Mouse (Mus musculus): ENCODE results near the gene Chchd6.
A peak's percentile ranks its signal among the peaks of the same experiment; 100 is the strongest.

The Chchd6 gene

DNA sequence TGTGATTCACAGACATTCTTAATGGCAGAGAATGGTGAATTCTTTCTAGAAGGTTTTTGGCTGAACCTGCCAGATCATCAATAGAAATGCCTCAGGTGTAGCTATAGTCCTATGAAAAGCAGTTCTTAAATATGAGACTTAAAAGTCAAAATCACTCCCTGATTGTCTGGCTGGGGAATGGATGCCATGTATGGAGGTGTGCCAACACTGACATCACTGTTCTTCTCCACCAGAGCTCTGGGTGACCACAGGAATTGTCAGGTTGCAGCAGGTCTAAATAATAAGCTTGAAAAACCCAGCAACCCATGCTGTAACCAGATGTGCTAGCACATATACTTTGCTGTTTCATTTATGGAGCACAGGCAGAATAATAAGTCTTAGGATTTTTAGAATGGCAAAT lies 87.2 kb downstream of the Chchd6 start:
- no peak for DNase-seq

DNA sequence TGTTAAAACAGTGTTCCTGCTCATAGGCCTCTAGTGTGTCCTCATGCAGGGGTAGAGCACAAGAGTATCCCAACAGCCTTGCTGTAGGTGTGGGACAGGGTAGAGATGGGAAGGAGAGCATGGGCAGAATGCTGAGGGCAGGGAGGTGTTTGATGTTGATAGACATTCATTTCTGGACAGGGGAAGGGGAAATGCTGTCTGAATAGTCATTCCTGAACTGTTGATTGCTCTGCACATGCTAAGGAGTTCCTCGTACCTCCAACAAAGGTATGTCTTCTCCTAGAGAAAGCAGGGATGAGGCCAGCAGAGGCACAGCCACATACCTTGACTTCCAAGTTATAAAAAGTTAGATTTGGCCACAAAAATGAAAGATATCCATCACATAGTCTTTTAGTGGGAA lies 95.5 kb downstream of the Chchd6 start:
- DNase-seq: no peak

DNA sequence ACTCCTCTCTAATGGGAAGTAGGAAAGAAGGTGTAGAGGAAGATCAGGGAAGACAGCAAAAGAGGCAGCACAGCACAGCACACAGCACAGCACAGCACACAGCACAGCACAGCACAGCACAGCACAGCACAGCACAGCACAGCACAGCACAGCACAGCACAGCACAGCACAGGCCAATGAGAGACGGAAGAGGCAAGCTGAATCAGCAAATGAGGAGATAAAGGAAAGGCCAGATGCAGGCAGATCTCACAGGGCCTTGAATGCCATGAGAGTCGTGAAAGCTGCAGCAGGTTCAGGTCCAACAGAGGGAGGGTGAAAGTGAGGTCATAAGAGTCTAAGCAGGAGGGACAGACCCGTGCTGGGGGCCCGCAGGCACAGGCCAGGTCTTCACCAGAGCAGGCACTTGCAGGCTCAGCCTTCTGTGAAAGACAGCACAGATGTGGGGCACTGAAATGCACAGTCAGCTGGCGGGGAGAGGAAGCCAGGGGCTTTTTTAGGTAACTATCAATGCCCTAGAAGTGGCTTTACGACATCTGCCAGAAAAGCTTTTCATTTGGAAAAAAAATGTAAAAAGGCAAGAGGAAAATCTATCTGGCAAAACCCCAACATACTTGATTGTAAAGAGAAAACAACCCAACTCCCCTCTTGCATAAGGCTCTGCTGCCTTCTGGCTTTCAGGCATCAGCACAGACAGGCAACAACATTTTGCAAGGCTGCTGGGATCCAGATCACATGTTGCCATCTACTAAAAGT lies 96.5 kb downstream of the Chchd6 start:
- DNase-seq: no peak

DNA sequence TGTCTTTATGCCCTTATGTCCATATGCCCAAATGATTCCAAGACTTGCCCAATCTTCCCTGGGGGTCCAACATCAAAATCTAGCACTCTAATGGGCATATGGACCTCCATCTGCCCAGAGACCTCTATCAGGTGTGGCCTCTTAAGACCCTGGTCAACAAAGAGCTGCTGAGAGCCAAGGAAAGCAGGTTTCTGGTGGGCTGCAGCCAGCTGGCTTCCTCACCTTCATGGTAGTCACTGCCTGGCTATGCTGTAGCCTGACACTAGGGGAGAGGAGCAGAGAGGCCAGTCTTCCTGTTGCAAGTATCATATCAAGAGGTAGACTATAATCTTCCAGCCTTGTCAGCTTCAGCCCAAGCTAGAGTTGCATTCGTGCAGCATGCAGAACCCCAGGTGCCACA lies 98.5 kb downstream of the Chchd6 start:
- DNase-seq: no peak

DNA sequence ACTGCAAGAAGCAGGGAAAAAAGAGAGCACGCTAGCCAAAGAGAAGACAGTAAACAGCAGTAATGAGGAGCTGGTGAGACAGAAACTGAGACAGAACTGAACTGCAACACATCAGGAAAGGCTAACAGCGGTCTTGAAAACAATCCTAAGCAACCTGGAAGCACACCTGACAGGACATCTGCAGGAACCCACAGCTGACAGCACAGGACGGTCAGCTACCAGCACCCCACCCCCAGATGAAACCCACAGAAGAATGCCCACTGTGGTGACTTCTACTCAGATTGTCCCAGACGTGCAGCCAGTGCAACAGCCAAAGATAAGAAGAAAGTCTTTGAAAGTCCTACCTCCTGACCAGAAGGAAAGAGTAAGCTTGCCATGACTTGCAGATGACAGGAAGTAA lies 103.1 kb downstream of the Chchd6 start:
- DNase-seq: no peak

GRCm38 (mm10) chr6:89490369-89490768 lies 105.1 kb downstream of the Chchd6 start:
- no peak for DNase-seq

DNA sequence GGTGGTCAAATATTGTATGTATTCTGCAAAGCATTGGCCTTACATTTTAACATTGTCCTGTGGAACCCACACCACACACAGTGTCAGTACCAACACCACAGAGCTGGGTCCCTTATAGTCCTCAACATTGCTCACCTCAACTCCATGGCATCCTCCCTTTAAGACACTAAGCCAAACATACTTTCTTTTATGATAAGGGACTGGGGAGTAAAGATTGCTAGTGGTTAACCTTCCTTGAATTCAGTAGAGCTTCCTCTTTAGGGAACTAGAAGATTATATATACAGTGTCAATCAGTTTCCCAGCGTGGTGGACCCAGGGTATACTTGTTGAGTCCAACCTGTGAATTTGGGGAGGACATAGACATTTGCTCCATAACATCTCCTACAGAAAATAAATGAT lies 105.9 kb downstream of the Chchd6 start:
- no peak for DNase-seq

- no peak for DNase-seq
Observed at GRCm38 (mm10) chr6:89486055-89486454, 109.4 kb downstream of the Chchd6 start.

DNA sequence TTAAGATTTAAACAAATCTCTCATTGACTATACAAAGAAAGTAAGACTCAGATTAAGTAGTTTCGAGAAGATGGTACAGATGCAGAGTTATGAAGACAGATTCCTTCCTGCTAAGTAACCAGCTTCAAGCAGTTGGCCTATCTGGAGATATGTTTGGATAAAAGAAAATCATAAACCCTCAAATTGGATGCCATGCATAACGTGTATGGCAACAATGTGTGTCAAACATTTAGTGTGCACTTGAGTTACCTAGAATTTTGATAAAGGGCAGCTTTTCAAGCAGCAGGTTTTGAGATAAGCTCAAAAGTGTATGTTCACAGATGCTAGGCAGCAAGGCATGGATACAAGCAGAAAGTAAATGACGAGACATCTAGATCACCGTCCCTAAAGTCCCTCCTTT lies 114.3 kb downstream of the Chchd6 start:
- DNase-seq: no peak

DNA sequence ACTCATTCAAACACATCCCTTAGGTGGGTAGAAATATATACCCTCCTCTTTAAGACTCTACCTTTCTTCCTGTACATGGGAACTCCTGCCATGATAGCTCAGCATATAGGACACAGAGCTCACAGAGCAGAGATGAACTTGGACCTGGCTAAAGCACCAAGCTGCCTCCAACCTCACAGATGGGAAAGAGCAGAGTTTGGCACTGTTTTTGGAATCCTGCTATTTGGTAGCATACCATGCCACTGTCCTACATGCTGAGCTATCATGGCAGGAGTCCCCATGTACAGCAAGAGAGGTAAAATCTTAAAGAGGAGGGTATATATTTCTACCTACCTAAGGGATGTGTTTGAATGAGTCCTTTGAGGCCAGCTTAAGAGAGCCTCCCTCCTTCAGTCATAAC lies 127.5 kb downstream of the Chchd6 start:
- DNase-seq: no peak

DNA sequence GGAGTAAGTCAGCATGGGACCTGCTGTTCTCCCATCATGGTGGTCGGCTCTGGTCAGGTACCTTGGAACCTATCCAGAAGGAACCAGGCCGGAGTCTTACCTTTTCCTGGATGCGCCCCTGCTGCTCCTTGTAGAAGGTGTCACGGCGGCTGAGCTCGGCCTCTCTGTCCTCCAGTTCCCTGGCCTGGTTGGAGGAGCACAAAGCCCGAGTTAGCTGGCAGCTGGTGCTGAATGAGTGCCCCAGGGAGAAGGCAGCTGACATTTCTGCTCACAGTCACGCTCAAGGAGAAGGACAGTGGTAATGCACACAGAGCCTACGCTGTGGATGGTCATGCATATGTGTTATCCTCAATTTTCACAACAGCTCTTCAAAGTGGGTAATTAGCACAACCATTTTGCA lies 128.2 kb downstream of the Chchd6 start:
- no peak for DNase-seq

GRCm38 (mm10) chr6:89466875-89467274 lies 128.6 kb downstream of the Chchd6 start:
- DNase-seq: no peak

GRCm38 (mm10) chr6:89466053-89466708 lies 129.3 kb downstream of the Chchd6 start:
- DNase-seq: no peak

DNA sequence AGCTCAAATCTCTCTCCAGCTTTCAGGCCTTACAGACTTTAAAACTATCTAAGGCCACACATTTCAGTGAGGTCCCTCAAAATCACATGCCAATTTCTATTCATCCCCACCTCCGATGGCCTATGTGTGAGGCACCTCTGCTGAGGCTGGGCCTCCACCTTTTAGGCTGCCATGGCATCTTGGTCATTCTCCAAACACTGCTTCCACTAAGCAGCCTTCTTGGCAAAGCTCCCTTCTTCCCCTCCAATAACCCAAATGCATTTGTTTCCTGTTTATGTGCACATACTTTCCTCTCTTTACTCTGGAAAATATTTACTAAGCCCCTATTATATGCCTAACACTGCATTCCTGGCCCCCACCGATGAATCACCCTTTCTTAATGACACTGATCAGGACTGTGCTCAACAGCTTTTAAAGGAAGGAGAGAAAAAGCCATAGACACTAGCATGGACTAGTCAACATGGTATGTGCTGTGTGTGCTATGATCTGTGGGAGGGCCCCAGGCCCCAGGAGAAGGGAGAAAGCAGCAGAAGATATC lies 133.2 kb downstream of the Chchd6 start:
- no peak for DNase-seq

DNA sequence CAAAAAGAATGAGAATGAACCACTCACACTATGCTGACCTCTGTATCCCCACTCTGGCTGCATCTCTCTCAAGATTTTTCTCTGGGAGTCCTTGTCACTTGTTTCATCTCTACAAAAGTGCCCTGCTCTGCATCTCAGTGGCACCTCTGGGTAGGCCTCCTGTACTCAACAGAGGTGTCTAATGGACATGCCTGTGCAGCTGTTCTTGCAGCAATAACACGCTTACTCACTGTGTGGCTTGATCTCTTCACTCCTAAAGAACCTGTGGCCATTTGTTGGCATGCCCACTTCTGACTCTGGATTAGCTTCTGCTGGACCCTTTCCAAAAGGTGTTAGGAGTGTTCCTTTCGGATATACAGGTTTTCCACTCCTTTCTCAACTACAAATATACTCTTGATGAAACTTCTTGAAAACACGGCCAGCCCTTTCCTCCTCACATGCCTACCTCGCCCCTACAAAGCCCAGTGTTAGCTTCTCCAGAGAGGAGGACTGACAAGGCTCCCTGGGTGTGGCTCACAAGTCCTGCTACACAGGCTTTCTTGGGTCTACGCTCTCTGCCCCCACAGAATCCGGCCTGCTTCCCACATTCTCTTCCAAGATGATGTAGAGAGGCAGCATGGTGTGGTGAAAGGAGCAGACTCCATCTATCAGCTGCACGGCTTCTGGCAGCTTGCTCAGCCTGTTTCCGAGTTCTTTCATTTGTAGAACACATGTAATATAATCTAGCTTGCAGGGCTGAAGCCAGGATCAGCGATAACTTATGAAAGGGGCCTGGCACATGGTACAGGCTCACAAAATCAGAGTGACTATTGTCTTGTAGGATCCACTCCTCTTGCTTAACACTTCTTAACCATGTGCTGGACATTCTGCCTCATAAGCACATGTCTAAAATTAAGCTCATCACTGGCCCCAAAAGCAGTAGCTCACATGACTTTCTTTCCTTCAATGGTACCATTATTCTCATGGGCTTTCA lies 133.9 kb downstream of the Chchd6 start:
- no peak for DNase-seq

- no peak for DNase-seq
Observed at GRCm38 (mm10) chr6:89459634-89460033, 135.8 kb downstream of the Chchd6 start.

GRCm38 (mm10) chr6:89457601-89458000 lies 137.9 kb downstream of the Chchd6 start:
- no peak for DNase-seq

GRCm38 (mm10) chr6:89456409-89456961 lies 139.0 kb downstream of the Chchd6 start:
- no peak for DNase-seq

- peak; percentile 50 for DNase-seq
Observed at GRCm38 (mm10) chr6:89455523-89456000, 139.9 kb downstream of the Chchd6 start.

DNA sequence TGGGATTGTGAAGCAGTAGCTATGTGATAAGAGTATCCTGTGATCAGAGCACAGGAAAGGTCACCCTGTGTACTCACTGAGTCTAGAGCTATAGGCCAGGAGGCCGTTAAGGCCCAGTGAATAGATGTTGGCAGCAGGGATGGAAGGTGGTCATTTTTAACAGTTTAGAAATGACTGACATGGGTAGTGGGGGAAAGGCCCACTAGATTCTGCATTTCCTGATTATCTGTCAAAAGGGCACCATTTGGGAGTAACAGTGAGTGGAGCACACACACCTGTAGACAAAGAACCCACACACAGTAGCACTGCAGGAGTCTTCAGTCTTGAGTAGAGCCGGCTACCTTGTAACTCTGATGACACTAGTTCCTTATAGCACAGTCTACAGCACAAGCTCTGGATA lies 141.0 kb downstream of the Chchd6 start:
- no peak for DNase-seq

GRCm38 (mm10) chr6:89452976-89453674 lies 142.3 kb downstream of the Chchd6 start:
- DNase-seq: no peak

DNA sequence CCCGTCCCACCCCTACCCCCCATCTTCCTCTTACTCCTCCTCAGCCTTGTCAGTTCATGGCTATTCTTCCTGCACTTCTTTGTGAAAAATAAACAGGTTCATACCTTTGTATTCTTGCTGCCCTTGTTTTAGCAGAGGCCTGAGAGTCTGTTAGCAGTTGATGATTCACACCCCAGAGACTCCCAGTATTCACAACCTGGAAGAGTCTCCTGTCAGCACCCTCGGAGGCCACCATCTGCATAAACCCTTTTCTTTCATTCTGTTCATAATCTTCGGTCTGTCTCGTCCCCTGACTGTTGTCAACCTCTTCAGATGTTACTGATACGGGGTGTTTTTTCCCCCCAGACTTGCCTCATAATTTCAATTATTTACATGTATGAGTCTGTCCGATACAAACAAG lies 143.1 kb downstream of the Chchd6 start:
- DNase-seq: no peak
